Mouse (Mus musculus) layer of hippocampus, adult 8-10 months (tissue): ENCODE data around the gene Sytl1. TPM values are rescaled to one million over a fixed set of nuclear protein-coding genes. Genes with fewer than 3 reads are reported as not detected.

Experiments
- DNase-seq, 2 experiments: peaks; one replicate each; pipeline ENCODE4 v3.0.0; 2022; ENCODE audit warnings: low spot score in 2 of 2
- total RNA-seq, 4 experiments: library from RNA; stranded (reverse); gene quantifications; 2 replicates each; pipeline ENCODE4 v1.2.4; 2022

Gene Sytl1
- total RNA-seq, 4 experiments from 2014 or later, result 0.84 to 1.4 (median 1.4) TPM

DNA sequence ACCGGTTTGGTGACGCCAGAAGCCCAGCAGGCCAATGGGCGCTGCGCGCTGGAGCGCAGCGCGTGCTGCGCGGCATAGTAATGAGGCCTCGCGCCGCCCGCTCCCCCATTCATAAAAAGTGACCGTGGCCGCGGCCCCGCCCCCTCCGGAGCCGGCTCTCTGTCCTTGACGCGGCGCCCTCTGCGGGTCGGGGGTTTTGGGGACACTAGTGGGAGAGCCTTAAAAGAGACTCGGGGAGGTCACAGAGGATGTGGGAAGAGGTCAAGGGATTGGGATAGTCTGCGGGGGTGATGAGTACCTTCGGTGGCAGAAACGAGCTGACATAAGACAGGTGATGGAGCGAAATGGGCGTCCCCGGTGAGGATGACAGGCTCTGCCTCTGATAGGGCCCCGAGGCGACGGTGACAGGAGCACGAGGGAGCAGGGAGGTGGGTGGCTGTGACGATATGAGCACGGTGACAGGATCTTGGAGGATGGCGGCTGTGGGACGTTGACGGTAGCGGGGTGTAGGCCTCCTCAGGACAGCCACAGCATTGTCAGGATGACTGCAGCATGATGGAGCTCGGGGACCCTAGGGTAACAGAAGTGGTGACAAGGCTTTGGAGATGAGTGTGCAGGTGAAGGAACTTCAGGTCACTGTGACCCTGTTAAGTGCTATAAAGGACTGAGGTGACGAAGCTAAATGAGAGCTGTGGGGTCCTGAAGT is 50.2 kb downstream of the Sytl1 start:
- DNase-seq, result peak; percentile 67 to 71

DNA sequence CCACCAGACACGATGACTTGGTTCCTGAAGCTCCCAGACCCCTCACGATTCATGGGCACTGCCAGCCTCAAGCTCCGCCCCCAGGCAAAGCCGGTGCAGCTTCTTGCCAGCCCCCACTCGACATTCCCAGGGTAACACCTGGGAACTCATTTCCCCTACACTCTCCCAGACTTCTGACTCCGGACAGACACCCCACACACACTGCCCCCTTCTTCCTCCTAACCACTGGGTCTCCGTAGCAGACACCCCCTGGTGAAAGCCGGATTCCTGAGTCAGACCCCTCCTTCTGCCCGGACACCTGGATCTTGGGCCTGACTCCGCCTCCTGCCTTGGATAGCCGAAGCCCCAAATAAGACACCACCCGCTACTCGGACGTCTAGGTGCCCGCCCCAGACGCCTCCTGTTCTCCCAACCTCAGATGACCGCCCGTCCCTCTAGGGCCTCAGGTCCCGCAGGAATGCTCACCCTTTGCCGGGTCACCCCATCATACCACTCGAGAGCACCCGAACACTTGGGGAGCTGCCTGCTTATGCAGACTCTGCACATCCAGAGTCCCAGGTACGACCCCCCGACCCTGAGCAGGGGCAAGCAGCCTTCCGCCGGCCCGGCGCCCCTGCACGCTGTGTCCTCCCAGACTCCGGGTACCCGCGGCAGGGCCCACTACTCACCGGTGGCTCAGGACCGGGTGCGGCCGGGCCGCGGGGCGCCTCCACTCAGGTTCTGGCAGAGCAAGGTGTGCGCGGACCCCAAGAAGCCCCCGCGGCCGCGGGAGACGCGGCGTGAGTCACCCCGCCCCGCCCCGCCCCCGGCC is 51.0 kb downstream of the Sytl1 start, which contains the start of the genes Cd164l2 and Gpr3:
Cd164l2 (plus strand) TSS at position 381 of the 811 bp plus-strand sequence.
Gpr3 (minus strand) TSS at position 786 of the 811 bp plus-strand sequence.
- no peak for DNase-seq

DNA sequence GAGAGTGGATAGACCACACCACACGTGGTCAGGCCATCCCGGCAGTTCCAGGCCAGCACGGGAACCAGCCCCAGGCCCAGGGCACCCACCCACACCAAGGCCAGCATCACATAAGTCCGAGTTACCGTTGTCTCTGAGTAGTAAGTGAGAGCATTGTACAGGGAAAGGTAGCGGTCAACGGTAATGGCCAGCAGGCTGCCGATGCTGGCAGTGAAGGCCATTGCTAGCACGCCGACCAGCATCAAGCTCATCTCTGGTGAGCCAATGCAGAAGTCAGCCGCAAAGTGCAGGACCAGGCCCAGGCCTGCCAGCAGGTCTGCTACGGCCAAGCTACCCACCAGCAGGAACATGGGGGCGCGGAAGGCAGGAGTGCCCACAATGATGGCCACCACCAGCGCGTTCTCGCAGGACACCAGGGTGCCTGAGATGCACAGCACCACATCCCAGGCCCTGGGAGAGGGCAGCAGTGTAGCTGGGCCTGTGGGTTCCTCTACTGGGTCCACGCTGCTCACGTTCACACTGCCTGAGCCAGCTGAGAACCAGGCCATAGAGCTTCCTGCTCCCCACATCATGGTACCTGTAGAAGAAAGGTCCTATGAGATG is 52.0 kb downstream of the Sytl1 start:
- DNase-seq, result no peak

DNA sequence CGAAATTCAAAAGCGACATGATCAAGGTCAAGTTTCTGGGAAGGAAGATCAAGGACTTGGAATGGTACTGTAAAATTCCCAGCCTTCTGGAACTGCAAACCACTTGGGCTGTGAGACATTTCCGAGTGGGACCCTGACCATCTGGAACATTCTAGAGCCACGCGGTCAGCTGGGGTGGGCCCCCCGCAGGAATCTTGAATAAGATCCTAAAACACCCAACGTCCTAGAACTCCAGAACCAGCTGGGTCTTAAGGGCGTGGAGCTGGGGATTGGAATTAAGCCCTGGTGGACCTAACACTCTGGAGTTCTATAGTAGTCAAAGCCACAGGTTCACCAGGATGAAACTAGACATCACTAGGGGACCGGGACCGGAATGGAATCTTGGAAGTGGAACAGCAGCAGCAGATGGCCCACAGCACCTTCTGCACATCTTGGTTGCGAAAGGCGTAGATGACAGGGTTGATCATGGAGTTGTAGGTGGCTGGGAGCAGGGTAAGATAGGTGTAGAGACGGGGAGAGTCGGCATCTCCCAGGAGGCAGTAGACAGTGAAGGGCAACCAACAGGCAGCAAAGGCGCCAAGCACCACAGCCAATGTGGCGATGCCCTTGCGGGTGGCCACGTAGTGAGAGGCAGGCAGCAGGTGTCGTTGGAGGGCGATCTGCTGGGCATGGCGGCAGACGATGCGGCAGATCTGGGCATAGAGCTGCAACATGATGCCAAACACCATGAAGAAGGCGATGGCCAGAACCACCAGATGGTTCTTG is 52.7 kb downstream of the Sytl1 start:
- DNase-seq, result no peak

DNA sequence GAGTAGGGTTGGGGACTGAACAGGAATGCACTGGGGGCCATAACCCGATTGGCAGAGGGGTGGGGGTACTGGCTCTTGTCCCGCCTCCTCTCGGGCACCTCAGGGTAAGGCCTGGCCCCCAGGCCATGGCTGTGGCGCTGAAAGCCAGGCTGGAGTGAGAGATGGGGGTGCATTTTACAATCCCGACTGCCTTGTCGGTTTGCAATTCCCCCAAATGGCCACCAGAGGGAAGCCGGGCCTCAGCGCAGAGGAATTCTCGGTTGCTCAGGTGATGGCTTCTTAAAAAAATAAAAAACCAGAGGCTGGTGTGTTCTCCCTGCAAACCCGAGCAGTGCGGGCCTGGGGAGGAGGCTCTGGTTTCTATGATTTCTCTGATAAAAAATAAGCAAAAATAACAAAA is 53.5 kb downstream of the Sytl1 start:
- no peak for DNase-seq

DNA sequence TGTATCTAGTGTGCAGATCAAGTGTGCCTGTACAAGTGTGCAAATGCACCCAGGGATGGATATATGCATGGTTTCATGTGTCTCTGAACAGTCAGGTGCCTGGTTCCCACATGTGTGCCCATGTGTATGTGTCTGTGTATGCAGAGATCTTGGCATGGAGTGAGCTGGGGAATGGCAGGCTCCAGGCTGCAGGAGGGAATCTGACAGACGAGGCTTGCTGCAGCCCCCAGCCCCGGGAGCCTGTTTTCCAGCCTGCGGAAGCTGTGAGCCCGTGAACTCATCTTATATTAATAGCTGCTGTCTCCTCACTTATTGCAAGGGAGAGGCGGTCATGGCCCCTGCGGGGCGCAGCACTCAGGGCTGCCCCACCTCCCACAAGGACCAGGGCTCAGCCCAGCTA is 58.5 kb downstream of the Sytl1 start:
- no peak for DNase-seq

DNA sequence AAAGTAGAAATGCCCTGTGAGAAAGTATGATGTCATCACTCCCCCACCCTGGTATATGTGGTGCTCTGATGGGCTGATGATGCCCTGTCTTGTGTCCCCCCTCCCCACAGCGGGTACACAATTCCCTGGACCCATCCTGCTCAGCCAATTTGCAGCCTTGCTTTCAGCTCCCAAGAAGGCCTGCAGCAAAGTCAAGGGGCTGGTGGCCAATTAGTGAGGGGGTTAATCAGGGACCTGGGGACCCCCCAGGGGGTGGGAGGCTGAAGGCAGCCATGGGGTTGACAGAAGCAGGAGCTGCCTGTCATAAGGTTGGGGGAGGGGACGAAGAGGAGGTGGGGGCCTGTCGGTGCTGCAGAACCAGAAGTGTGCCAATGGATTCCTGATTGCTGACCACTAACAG is 59.3 kb downstream of the Sytl1 start:
- no peak for DNase-seq

Other genes with a start within 250 kb of the Sytl1 start
- gene Wasf2, start 132.6 kb downstream of the Sytl1 start, total RNA-seq, result 10 to 100 TPM; 35.7 to 48.2 (median 46.7) TPM
- gene Cd164l2, start 51.0 kb downstream of the Sytl1 start, total RNA-seq, result 1 to 10 TPM; 3.3 to 4.3 (median 3.9) TPM
- 1 to 10 TPM; 4.3 to 8.0 (median 6.5) TPM for gene Gpr3, start 50.6 kb downstream of the Sytl1 start, total RNA-seq
- gene Map3k6, start 22.3 kb downstream of the Sytl1 start, total RNA-seq, result 1 to 10 TPM; 4.8 to 6.1 (median 5.8) TPM
- gene Tmem222, start 14.7 kb upstream of the Sytl1 start, total RNA-seq, result 10 to 100 TPM; 80.1 to 92.0 (median 85.6) TPM
- 10 to 100 TPM; 65.1 to 85.8 (median 72.2) TPM for gene Wdtc1, start 90.4 kb upstream of the Sytl1 start, total RNA-seq
- 10 to 100 TPM; 62.2 to 66.1 (median 65.1) TPM for gene Slc9a1, start 106.6 kb upstream of the Sytl1 start, total RNA-seq
- gene Tent5b, start 217.0 kb upstream of the Sytl1 start, total RNA-seq, result under 1 TPM in 2 of 4 experiments, not detected in 2; 0.14 to 0.31 TPM
- gene Trnp1, start 235.4 kb upstream of the Sytl1 start, total RNA-seq, result 100 to 1,000 TPM; 159 to 177 (median 165) TPM